Mouse (Mus musculus) v-Abl transformed pro-B cells (cell line): ENCODE data around the gene Gpr3.

Experiments
- in situ Hi-C, 2 experiments: fragments of 400-800 bp; cut with MboI; formaldehyde crosslinking; loops; one replicate each; pipeline ENCODE4 v1.15.1; 2025; ENCODE audit not compliant: unreplicated experiment in 2 of 2

Gpr3 gene

GRCm38 (mm10) chr4:133235415-133235814, 23.1 kb upstream of the Gpr3 start:
- in situ Hi-C loops = no loop called here

GRCm38 (mm10) chr4:133234771-133235170, 22.4 kb upstream of the Gpr3 start:
- in situ Hi-C loops = no loop called here

- in situ Hi-C loops = no loop called here
Measured at GRCm38 (mm10) chr4:133233285-133233976, 21.1 kb upstream of the Gpr3 start.

GRCm38 (mm10) chr4:133229582-133229981, 17.2 kb upstream of the Gpr3 start:
- in situ Hi-C loops = no loop called here

- in situ Hi-C loops = no loop called here
Measured at GRCm38 (mm10) chr4:133227636-133228035, 15.3 kb upstream of the Gpr3 start.

- in situ Hi-C loops = no loop called here
Measured at GRCm38 (mm10) chr4:133226073-133226472, 13.7 kb upstream of the Gpr3 start.

- in situ Hi-C loops = no loop called here
Measured at GRCm38 (mm10) chr4:133223875-133224274, 11.5 kb upstream of the Gpr3 start.

GRCm38 (mm10) chr4:133221701-133222100, 9.4 kb upstream of the Gpr3 start:
- in situ Hi-C loops = no loop called here

- in situ Hi-C loops = no loop called here
Measured at GRCm38 (mm10) chr4:133220656-133221055, 8.3 kb upstream of the Gpr3 start.

- in situ Hi-C loops = loop anchor here (5.0 to 10.0 kb wide), 5 partner anchors 34 to 284 kb away; no protein-coding TSS in a partner anchor
Measured at GRCm38 (mm10) chr4:133218745-133219144, 6.4 kb upstream of the Gpr3 start.

GRCm38 (mm10) chr4:133217641-133218040, 5.3 kb upstream of the Gpr3 start:
- in situ Hi-C loops = loop anchor here (5.0 to 10.0 kb wide), 5 partner anchors 35 to 283 kb away; no protein-coding TSS in a partner anchor

GRCm38 (mm10) chr4:133213661-133214060, 1.3 kb upstream of the Gpr3 start:
- in situ Hi-C loops = loop anchor here (5.0 to 10.0 kb wide), 3 partner anchors 34 to 279 kb away; no protein-coding TSS in a partner anchor

GRCm38 (mm10) chr4:133213268-133213590, 893 bp upstream of the Gpr3 start:
- in situ Hi-C loops = loop anchor here (5.0 to 10.0 kb wide), 3 partner anchors 34 to 278 kb away; no protein-coding TSS in a partner anchor

GRCm38 (mm10) chr4:133212562-133213267, 379 bp upstream of the Gpr3 start:
- in situ Hi-C loops = loop anchor here (5.0 to 10.0 kb wide), 3 partner anchors 35 to 278 kb away; no protein-coding TSS in a partner anchor

GRCm38 (mm10) chr4:133210788-133211390, 1.4 kb downstream of the Gpr3 start:
- in situ Hi-C loops = loop anchor here (5.0 to 10.0 kb wide), 3 partner anchors 36 to 276 kb away; no protein-coding TSS in a partner anchor

- in situ Hi-C loops = loop anchor here (5.0 to 10.0 kb wide), 3 partner anchors 37 to 275 kb away; no protein-coding TSS in a partner anchor
Measured at GRCm38 (mm10) chr4:133210023-133210787, 2.1 kb downstream of the Gpr3 start.

GRCm38 (mm10) chr4:133209366-133209765, 3.0 kb downstream of the Gpr3 start:
- in situ Hi-C loops = no loop called here

GRCm38 (mm10) chr4:133204379-133204778, 8.0 kb downstream of the Gpr3 start:
- in situ Hi-C loops = no loop called here

GRCm38 (mm10) chr4:133203591-133203990, 8.7 kb downstream of the Gpr3 start:
- in situ Hi-C loops = no loop called here

- in situ Hi-C loops = no loop called here
Measured at GRCm38 (mm10) chr4:133202254-133202653, 10.1 kb downstream of the Gpr3 start.
